Mouse (Mus musculus): ENCODE data around the gene Ugt1a8. TPM values are rescaled to one million over a fixed set of nuclear protein-coding genes. Genes with fewer than 3 reads are reported as not detected.
"Not testable (repeated sequence)": the region's sequence is repeated elsewhere in the genome, so short reads cannot be mapped to it uniquely, and the experiment has no call there.

Gene Ugt1a8
- polyA plus RNA-seq (2015; fragmentation: Nextera tagmentation; extraction: Ambion mirVana), result not detected in 2 replicates

DNA sequence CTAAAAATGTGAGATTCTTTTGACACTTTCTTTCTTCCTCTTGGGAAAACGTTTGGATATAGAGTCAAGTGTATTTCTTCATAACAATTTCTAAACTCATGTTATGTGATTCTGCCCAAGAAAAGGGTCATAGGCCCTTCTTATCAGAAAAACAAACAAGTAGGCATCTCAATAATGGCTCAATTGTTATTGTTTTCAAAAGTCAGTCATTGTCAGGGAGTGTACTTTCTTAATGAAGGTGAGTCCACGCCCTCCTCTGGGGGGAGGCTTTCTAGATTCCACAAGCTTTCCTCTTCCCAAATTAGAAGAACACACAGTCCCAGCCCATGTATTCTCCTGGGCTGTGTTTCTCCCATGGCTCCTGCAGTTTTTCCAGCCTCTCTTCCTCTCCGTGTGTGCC lies at the start of gene Ugt1a8:
Ugt1a8 (plus strand) TSS at position 301 of the 400 bp plus-strand sequence.
- Histone ChIP-seq H3K4me1 (replicated peaks) (no peaks in the 10 kb centered on the region), H3K36me3 (no peaks in the 10 kb centered on the region), H3K4me3 (no peak within 1 kb of the TSS), H3K27me3 (no peaks in the 10 kb centered on the region), H3K9me3 (no peaks in the 10 kb centered on the region), H3K9ac (no peak within 1 kb of the TSS), H3K4me2 (no peak within 1 kb of the TSS), H3K27ac (no peak within 1 kb of the TSS)
- 81% methylated on average over 3 of the region's 3 CpGs for WGBS
- ATAC-seq (ENCODE audit: low FRiP score), result no peak

GRCm38 (mm10) chr1:88043044-88043443 lies 44.6 kb upstream of the Ugt1a8 start:
- not testable (repeated sequence) for H3K9me3 ChIP-seq; ATAC-seq (ENCODE audit: low FRiP score); H3K9ac ChIP-seq; H3K27ac ChIP-seq; H3K27me3 ChIP-seq; H3K4me1 ChIP-seq (replicated peaks); H3K4me3 ChIP-seq; H3K4me2 ChIP-seq; H3K36me3 ChIP-seq
- WGBS, result 68% methylated on average over 2 of the region's 2 CpGs

DNA sequence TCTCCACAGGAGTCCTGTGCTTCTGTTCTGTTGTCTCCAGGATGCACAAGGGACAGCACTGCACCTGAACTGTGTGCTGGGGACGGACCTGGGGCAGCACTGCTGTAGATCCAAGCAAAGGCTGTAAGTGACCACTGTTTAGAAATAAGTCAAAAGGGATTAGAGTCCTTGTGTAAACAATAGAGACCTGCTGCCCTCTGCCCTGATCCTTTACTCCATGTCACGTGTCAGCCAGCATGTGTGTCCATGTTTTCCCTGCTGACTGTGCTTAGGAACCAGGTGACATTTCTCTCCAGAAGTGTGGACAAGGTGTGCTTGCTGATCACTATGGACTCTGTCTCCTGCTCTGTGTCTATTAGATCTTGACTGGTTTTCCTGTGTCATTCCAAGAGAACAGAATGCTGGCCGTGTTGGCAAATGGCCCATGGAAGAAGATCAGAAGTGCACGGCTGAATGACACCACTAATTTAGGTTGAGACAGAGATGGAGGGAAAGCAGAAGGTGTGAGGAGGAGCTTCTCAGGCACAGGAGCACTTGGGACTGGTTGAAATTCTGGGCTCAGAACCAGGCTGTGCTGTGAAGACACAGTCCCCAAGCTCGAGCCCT lies 42.7 kb upstream of the Ugt1a8 start:
- H3K27me3 ChIP-seq; H3K9me3 ChIP-seq; H3K4me2 ChIP-seq; H3K4me1 ChIP-seq (replicated peaks); ATAC-seq (ENCODE audit: low FRiP score); H3K9ac ChIP-seq; H3K36me3 ChIP-seq; H3K4me3 ChIP-seq; H3K27ac ChIP-seq: not testable (repeated sequence)
- WGBS, result 85% methylated on average over 4 of the region's 5 CpGs

DNA sequence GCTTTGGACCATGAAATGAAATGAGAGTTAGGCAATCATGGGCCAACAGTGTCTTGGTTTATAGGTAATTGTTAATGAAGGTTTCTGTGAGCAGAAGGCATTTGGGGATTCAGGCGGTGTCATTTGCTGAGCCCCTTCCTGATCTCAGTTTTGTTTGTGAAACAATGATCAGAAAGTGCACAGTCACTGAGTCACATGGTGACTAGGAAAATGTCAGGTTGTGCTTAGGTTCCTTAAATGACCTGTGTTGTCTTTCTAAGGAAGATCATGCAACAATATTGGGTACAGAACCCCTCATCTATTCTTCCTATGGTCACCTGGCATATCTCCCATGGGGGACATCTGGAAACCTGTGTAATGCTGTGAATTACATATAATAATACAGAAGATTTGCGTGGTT lies 40.2 kb upstream of the Ugt1a8 start:
- not testable (repeated sequence) for H3K4me3 ChIP-seq; H3K27me3 ChIP-seq; H3K4me1 ChIP-seq (replicated peaks); H3K9ac ChIP-seq; H3K36me3 ChIP-seq; ATAC-seq (ENCODE audit: low FRiP score); H3K9me3 ChIP-seq; H3K4me2 ChIP-seq; H3K27ac ChIP-seq
- WGBS, result 95% methylated on average over 2 of the region's 2 CpGs

DNA sequence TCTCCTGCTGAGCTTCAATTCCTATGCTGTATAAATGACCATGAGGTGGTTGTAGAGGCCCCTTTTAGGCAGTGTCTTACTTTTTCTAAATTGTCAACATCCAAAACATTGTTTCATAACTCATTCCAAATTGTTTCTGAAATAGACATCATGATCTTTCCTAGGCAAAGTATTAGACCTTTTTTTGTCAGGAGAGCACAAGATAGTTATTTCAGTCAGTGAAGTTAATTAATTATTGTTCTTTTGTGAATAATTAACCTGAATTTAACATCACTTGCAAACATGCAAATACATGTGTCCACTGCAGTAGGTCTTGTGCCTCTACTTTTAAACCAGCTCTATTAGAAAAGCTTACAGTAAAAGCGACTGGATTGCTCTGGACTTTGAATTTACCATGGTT lies 32.5 kb upstream of the Ugt1a8 start, which contains the start of gene Ugt1a10:
Ugt1a10 (plus strand) TSS at position 301 of the 400 bp plus-strand sequence.
- Histone ChIP-seq H3K4me3 (no peak within 1 kb of the TSS), H3K9me3 (no peaks in the 10 kb centered on the region), H3K36me3 (no peaks in the 10 kb centered on the region), H3K27me3 (no peaks in the 10 kb centered on the region), H3K4me1 (replicated peaks) (no peaks in the 10 kb centered on the region), H3K9ac (no peak within 1 kb of the TSS), H3K27ac (no peak within 1 kb of the TSS), H3K4me2 (no peak within 1 kb of the TSS)
- ATAC-seq (ENCODE audit: low FRiP score), result no peak
- WGBS, result 89% methylated on average over 1 of the region's 1 CpGs

- not testable (repeated sequence) for H3K27me3 ChIP-seq; H3K4me1 ChIP-seq (replicated peaks); H3K4me2 ChIP-seq; H3K4me3 ChIP-seq; H3K27ac ChIP-seq; H3K9ac ChIP-seq; H3K36me3 ChIP-seq; H3K9me3 ChIP-seq; ATAC-seq (ENCODE audit: low FRiP score)
- 36% methylated on average over 1 of the region's 2 CpGs for WGBS
Observed at GRCm38 (mm10) chr1:88066472-88067102, 21.0 kb upstream of the Ugt1a8 start.

GRCm38 (mm10) chr1:88070495-88070894 lies 17.1 kb upstream of the Ugt1a8 start, which contains the start of gene Ugt1a9:
Ugt1a9 (plus strand) TSS chr1:88070800.
- no peaks in the 10 kb centered on the region for H3K9me3 ChIP-seq
- H3K27ac ChIP-seq, result no peak within 1 kb of the TSS
- no peaks in the 10 kb centered on the region for H3K36me3 ChIP-seq
- H3K4me3 ChIP-seq, result no peak within 1 kb of the TSS
- H3K4me1 ChIP-seq (replicated peaks), result no peaks in the 10 kb centered on the region
- H3K4me2 ChIP-seq, result no peak within 1 kb of the TSS
- no peaks in the 10 kb centered on the region for H3K27me3 ChIP-seq
- no peak for ATAC-seq (ENCODE audit: low FRiP score)
- WGBS, result 80% methylated on average over 2 of the region's 2 CpGs
- H3K9ac ChIP-seq, result no peak within 1 kb of the TSS

DNA sequence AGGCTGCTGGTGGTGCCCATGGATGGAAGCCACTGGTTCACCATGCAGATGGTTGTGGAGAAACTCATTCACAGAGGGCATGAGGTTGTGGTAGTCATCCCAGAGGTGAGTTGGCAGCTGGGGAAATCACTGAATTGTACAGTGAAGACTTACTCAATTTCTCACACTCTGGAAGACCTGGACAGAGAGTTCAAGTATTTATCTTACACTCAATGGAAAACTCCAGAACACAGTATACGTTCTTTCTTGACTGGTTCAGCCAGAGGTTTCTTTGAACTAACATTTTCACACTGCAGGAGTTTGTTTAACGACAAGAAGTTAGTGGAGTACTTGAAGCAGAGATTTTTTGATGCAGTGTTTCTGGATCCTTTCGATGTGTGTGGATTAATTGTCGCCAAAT lies 16.7 kb upstream of the Ugt1a8 start:
- Histone ChIP-seq H3K27me3 (no peaks in the 10 kb centered on the region), H3K4me3 (no peak overlapping the region), H3K4me1 (replicated peaks) (no peaks in the 10 kb centered on the region), H3K36me3 (no peaks in the 10 kb centered on the region), H3K27ac (no peak overlapping the region), H3K9ac (no peak overlapping the region), H3K9me3 (no peaks in the 10 kb centered on the region), H3K4me2 (no peak overlapping the region)
- ATAC-seq (ENCODE audit: low FRiP score), result no peak
- WGBS, result 89% methylated on average over 4 of the region's 4 CpGs

DNA sequence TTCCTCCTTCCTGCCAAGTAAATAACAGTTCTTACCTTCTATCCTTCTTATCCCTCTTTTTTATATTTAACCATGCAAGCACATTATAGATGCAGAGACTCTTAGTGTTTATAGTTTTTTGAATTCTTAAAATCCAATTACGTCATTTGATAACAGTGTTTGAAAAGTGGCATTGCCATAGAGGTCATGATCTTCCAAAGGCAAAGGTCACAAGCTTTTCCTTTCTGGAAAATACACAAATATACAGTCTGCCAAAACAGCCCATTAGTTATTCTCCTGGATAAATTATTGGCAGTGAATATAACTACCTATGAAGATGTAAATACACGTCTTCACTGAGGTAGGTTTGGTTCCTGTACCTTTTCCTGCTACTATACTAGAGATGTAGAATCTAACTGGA lies 13.1 kb upstream of the Ugt1a8 start:
- Histone ChIP-seq H3K27ac (no peak overlapping the region), H3K27me3 (no peaks in the 10 kb centered on the region), H3K4me1 (replicated peaks) (no peaks in the 10 kb centered on the region), H3K4me3 (no peak overlapping the region), H3K36me3 (no peaks in the 10 kb centered on the region), H3K9me3 (no peaks in the 10 kb centered on the region), H3K9ac (no peak overlapping the region), H3K4me2 (no peak overlapping the region)
- no peak for ATAC-seq (ENCODE audit: low FRiP score)
- 85% methylated on average over 2 of the region's 2 CpGs for WGBS

DNA sequence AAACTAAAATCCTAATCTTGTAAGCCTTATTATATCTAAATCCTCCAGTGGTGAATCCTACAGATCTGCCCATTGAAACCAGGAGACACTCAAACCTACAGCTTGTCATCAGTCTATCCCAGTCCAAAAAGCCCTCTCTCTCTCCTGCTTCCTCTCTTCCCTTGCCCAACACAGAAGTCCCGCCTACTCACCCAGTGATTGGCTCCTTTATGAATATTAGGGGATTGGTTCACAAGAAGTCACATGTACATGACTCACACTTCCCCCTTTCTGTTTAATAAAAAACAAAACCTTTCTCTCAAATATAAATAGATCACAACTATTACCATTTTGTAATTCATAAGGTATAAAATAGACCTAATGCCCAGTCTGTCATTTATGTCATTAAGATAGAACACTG lies 10.5 kb upstream of the Ugt1a8 start:
- no peak for ATAC-seq (ENCODE audit: low FRiP score)
- Histone ChIP-seq H3K4me2 (no peak overlapping the region), H3K4me1 (replicated peaks) (no peaks in the 10 kb centered on the region), H3K9ac (no peak overlapping the region), H3K9me3 (no peaks in the 10 kb centered on the region), H3K27me3 (no peaks in the 10 kb centered on the region), H3K36me3 (no peaks in the 10 kb centered on the region), H3K4me3 (no peak overlapping the region), H3K27ac (no peak overlapping the region)
- 93% methylated on average over 1 of the region's 1 CpGs for WGBS

DNA sequence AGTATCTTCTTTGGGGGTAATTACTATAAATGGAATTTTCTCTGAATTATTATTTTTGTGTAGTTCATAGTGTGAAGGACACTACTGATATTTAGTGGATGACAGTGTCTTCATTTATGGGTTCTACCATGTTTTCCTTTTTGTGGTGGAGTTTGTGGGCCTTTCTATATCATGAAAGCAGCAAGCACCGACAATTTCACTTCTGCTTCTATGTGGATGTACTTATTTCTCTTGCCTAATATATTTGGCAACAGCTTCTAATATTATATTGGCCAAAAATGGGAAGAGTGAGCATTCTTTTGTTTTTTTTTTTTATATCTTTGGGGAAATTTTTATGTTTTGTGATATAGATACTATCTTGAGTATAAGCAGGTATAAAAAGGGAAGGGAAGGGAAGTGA lies 5.9 kb upstream of the Ugt1a8 start:
- WGBS, result 90% methylated on average over 1 of the region's 1 CpGs

DNA sequence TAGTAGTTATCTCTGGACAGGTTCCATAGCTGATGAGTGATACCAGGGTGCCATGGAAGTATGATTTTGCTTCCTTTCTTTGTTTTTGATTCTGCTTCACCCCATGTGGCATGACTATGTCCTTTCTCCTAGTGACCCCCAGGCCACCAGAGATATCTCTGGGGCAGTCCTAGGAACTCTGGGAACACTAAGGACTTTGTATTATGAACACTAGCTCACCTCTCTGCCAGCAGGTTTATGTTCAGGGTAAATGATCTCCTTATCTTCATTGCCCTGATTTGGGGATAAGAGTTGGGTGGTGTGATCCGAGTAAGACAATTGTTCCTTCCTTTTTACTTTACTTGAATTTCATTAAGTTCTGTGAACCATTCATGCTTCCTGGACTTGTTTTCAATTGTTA lies 1.5 kb upstream of the Ugt1a8 start:
- H3K4me1 ChIP-seq (replicated peaks), result no peaks in the 10 kb centered on the region
- no peak overlapping the region for H3K9ac ChIP-seq
- no peak overlapping the region for H3K4me3 ChIP-seq
- H3K9me3 ChIP-seq, result no peaks in the 10 kb centered on the region
- WGBS, result 85% methylated on average over 1 of the region's 1 CpGs
- no peaks in the 10 kb centered on the region for H3K36me3 ChIP-seq
- ATAC-seq (ENCODE audit: low FRiP score), result no peak
- no peak overlapping the region for H3K4me2 ChIP-seq
- H3K27ac ChIP-seq, result no peak overlapping the region
- no peaks in the 10 kb centered on the region for H3K27me3 ChIP-seq

More for the DNA sequence above, 5.9 kb upstream of the Ugt1a8 start:
- H3K9me3 ChIP-seq, result no peaks in the 10 kb centered on the region
- H3K4me3 ChIP-seq, result no peak overlapping the region
- no peaks in the 10 kb centered on the region for H3K4me1 ChIP-seq (replicated peaks)
- no peaks in the 10 kb centered on the region for H3K36me3 ChIP-seq
- no peak overlapping the region for H3K4me2 ChIP-seq
- no peak for ATAC-seq (ENCODE audit: low FRiP score)
- no peaks in the 10 kb centered on the region for H3K27me3 ChIP-seq
- H3K9ac ChIP-seq, result no peak overlapping the region
- no peak overlapping the region for H3K27ac ChIP-seq

DNA sequence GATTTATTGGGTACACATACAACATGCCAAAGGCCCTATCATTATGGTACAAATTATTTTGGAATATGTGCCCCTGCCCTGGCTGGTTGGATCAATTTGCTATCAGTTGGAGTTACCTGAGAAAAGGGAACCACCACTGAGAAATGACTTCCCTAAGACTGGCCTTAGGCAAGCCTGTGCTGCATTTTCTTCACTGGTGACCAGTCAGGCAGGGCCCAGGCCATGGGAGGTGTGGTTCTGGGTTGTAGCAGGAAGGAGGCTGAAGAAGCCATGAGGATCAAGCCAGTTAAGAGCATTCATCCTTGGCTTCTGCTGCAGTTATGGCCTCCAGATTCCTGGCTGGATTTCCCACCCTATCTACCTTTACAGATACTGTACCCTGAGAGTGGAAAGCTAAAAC lies 4.7 kb downstream of the Ugt1a8 start:
- Histone ChIP-seq H3K27ac (no peak overlapping the region), H3K36me3 (no peaks in the 10 kb centered on the region), H3K27me3 (no peaks in the 10 kb centered on the region), H3K9ac (no peak overlapping the region), H3K4me3 (no peak overlapping the region), H3K4me2 (no peak overlapping the region), H3K4me1 (replicated peaks) (no peaks in the 10 kb centered on the region), H3K9me3 (no peaks in the 10 kb centered on the region)
- no peak for ATAC-seq (ENCODE audit: low FRiP score)

Data from hindbrain, embryonic 13.5 days (tissue).